In the genomic region with DNA sequence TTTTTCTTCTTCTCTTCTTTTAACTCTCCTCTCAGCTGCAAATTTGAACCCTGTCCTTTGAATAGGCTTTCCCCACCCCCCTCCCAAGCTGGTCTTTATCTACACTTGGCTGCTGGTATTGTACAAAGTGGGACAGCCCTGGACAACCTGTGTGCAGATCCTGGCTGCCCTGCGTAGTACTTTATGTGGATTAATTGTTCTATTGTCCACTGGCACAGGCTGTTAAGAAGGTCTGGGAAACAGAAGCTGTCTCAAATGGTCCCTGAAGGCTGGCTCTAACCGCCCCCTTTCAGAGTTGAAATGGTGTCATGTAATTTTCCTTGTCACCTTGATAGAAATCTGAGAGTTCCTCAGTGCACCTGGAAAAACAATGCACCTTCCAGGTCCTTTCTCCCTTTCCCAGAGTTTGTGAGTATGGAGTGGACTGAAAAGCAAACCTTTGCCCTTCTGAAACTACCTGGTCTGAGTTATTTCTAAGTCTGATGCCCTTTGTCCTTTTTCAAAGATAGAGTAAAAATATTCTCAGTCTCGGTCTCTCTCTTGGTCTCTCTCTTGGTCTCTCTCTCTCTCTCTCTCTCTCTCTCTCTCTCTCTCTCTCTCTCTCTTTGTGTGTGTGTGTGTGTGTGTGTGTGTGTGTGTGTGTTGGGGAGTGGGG, we compare ENCODE assay signal across 24 mouse cellular contexts.
DNase-seq lines count a peak whose midpoint lies in the region; ATAC-seq lines count a peak whose summit lies in the region.
"Had no signal": no experiment of that assay in that cellular context is flagged by ENCODE, and none has a peak within 500 bp of the region (broad histone marks: within the 10 kb centered on the region; RNA-seq: fewer than 3 reads in every experiment).

No protein-coding gene starts in this region.

- ATAC-seq in kidney, embryonic 15.5 days (replicated peaks; ENCODE audit: low FRiP score), result 0 out of 2 replicates have a peak, but pooled peaks have one; percentile 36
- ATAC-seq in kidney, embryonic 16.5 days (ENCODE audit: low FRiP score, low TSS enrichment), result no peak
- ATAC-seq in embryonic facial prominence, embryonic 13.5 days (ENCODE audit: insufficient number of reproducible peaks, insufficient read depth, low FRiP score, low TSS enrichment, low read depth), result 0 out of 2 replicates have a peak, but pooled peaks have one; percentile 64
- peak; percentile 55; the same call in 1 of the 2 replicates for ATAC-seq in intestine, embryonic 16.5 days
- no peak for ATAC-seq in CD4-positive, CD25-positive, alpha-beta regulatory T cell, adult 4 months
- ATAC-seq: forebrain, embryonic 15.5 days; hindbrain, postnatal 0 days had no signal

- H3K36me3 ChIP-seq in kidney, embryonic 15.5 days, result no peaks in the 10 kb centered on the region
- H3K36me3 ChIP-seq in kidney, embryonic 16.5 days (ENCODE audit: insufficient read depth, low read length), result no peaks in the 10 kb centered on the region
- no peaks in the 10 kb centered on the region for H3K36me3 ChIP-seq in embryonic facial prominence, embryonic 13.5 days
- H3K36me3 ChIP-seq in intestine, embryonic 16.5 days (ENCODE audit: control insufficient read depth, insufficient read depth, low read length), result no peaks in the 10 kb centered on the region
- H3K36me3 ChIP-seq: embryonic facial prominence, embryonic 12.5 days; forebrain, embryonic 15.5 days; heart, embryonic 10.5 days; heart, embryonic 15.5 days; hindbrain, embryonic 13.5 days had no signal

- H3K4me1 ChIP-seq in kidney, embryonic 15.5 days, result no peaks in the 10 kb centered on the region
- H3K4me1 ChIP-seq in kidney, embryonic 16.5 days (ENCODE audit: insufficient read depth, low read length), result no peaks in the 10 kb centered on the region
- 0 out of 2 replicates have a peak, but pooled peaks cover 4% of the 10 kb centered on the region for H3K4me1 ChIP-seq in embryonic facial prominence, embryonic 13.5 days
- H3K4me1 ChIP-seq in intestine, embryonic 16.5 days (ENCODE audit: control insufficient read depth, insufficient read depth, low read length), result no peaks in the 10 kb centered on the region
- H3K4me1 ChIP-seq: heart, embryonic 10.5 days; heart, embryonic 15.5 days; hindbrain, embryonic 13.5 days had no signal

- WGBS in kidney, embryonic 15.5 days, result 38% methylated on average over 3 of the region's 3 CpGs
- WGBS in kidney, embryonic 16.5 days, result 43% methylated on average over 3 of the region's 3 CpGs
- WGBS in embryonic facial prominence, embryonic 13.5 days, result 58% methylated on average over 3 of the region's 3 CpGs
- WGBS in intestine, embryonic 16.5 days, result 56% methylated on average over 3 of the region's 3 CpGs

- no peak overlapping the region for H3K9ac ChIP-seq in kidney, embryonic 15.5 days
- no peak overlapping the region for H3K9ac ChIP-seq in kidney, embryonic 16.5 days (replicated peaks; ENCODE audit: low read length)
- H3K9ac ChIP-seq in embryonic facial prominence, embryonic 13.5 days, result no peak overlapping the region
- no peak overlapping the region for H3K9ac ChIP-seq in intestine, embryonic 16.5 days (ENCODE audit: low read depth, low read length)
- H3K9ac ChIP-seq: embryonic facial prominence, embryonic 12.5 days; forebrain, embryonic 15.5 days; heart, embryonic 15.5 days; hindbrain, embryonic 13.5 days had no signal

- no peak overlapping the region for H3K4me3 ChIP-seq in kidney, embryonic 15.5 days (replicated peaks)
- no peak overlapping the region for H3K4me3 ChIP-seq in kidney, embryonic 16.5 days (ENCODE audit: low read length)
- no peak overlapping the region for H3K4me3 ChIP-seq in embryonic facial prominence, embryonic 13.5 days
- H3K4me3 ChIP-seq in intestine, embryonic 16.5 days (ENCODE audit: low read length), result no peak overlapping the region
- H3K4me3 ChIP-seq: embryonic facial prominence, embryonic 12.5 days; erythroblast, embryonic 14.5 days; forebrain, embryonic 15.5 days; gastrocnemius, adult 2 months; heart, embryonic 10.5 days; heart, embryonic 15.5 days; hindbrain, embryonic 13.5 days had no signal

- no peaks in the 10 kb centered on the region for H3K27me3 ChIP-seq in kidney, embryonic 15.5 days
- no peaks in the 10 kb centered on the region for H3K27me3 ChIP-seq in kidney, embryonic 16.5 days (ENCODE audit: insufficient read depth, low read length)
- no peaks in the 10 kb centered on the region for H3K27me3 ChIP-seq in embryonic facial prominence, embryonic 13.5 days
- no peaks in the 10 kb centered on the region for H3K27me3 ChIP-seq in intestine, embryonic 16.5 days (replicated peaks; ENCODE audit: control insufficient read depth, insufficient read depth, low read length)
- H3K27me3 ChIP-seq: embryonic facial prominence, embryonic 12.5 days; forebrain, embryonic 15.5 days; heart, embryonic 15.5 days; hindbrain, embryonic 13.5 days had no signal

- H3K27ac ChIP-seq in kidney, embryonic 15.5 days, result no peak overlapping the region
- H3K27ac ChIP-seq in kidney, embryonic 16.5 days (ENCODE audit: low read length), result no peak overlapping the region
- no peak overlapping the region for H3K27ac ChIP-seq in embryonic facial prominence, embryonic 13.5 days
- H3K27ac ChIP-seq in intestine, embryonic 16.5 days (ENCODE audit: low read length), result no peak overlapping the region; the same call in 1 of the 2 replicates
- H3K27ac ChIP-seq: forebrain, embryonic 15.5 days; gastrocnemius, adult 2 months; heart, embryonic 10.5 days; heart, embryonic 15.5 days; hindbrain, embryonic 13.5 days; hindbrain, postnatal 0 days had no signal

- peak; percentile 42 for DNase-seq in yolk sac, embryonic 10.5 days (ENCODE audit: low spot score)
- DNase-seq in kidney, postnatal 10 days, result no peak
- DNase-seq in cerebellum, postnatal 4 days (ENCODE audit: low spot score in 2 of 2), result no peak
- DNase-seq: adrenal gland, adult 8-10 months; cerebellum, adult 11-12 months; cerebellum, adult 9-10 months; cerebellum, postnatal 36 days; gastrocnemius, adult 2 months; gastrocnemius, postnatal 36 days; heart, adult 18-20 months; heart, postnatal 14 days; kidney, adult 8-10 months had no signal

- no peak overlapping the region for H3K4me2 ChIP-seq in kidney, embryonic 15.5 days
- H3K4me2 ChIP-seq in kidney, embryonic 16.5 days (replicated peaks; ENCODE audit: low read depth, low read length), result no peak overlapping the region
- H3K4me2 ChIP-seq in embryonic facial prominence, embryonic 13.5 days, result no peak overlapping the region
- no peak overlapping the region for H3K4me2 ChIP-seq in intestine, embryonic 16.5 days (ENCODE audit: low read depth, low read length)
- H3K4me2 ChIP-seq: embryonic facial prominence, embryonic 12.5 days; forebrain, embryonic 15.5 days; heart, embryonic 15.5 days; hindbrain, embryonic 13.5 days had no signal

- H3K9me3 ChIP-seq in kidney, embryonic 15.5 days (replicated peaks), result no peaks in the 10 kb centered on the region
- no peaks in the 10 kb centered on the region for H3K9me3 ChIP-seq in kidney, embryonic 16.5 days (ENCODE audit: low read length)
- no peaks in the 10 kb centered on the region for H3K9me3 ChIP-seq in embryonic facial prominence, embryonic 13.5 days
- H3K9me3 ChIP-seq in intestine, embryonic 16.5 days (ENCODE audit: control insufficient read depth, low read length), result no peaks in the 10 kb centered on the region
- H3K9me3 ChIP-seq: embryonic facial prominence, embryonic 12.5 days; forebrain, embryonic 15.5 days; heart, embryonic 10.5 days; heart, embryonic 15.5 days; hindbrain, embryonic 13.5 days had no signal

Comparison
In these comparisons a context has a peak if more than half of its experiments do, and no peak if none do; other contexts are left out.
1. ATAC-seq: peak in kidney, embryonic 15.5 days (single experiment), embryonic facial prominence, embryonic 13.5 days (single experiment) and intestine, embryonic 16.5 days (single experiment); none in kidney, embryonic 16.5 days (single experiment) and CD4-positive, CD25-positive, alpha-beta regulatory T cell, adult 4 months (single experiment).